Mouse (Mus musculus) testis, adult 2 months (tissue): ENCODE results near the gene Lrig2.

ENCODE experiments used
- CTCF ChIP-seq: fragments of 200-500 bp; IDR thresholded peaks from 2 replicates; pipeline ENCODE4 v1.5.1; 2012; ENCODE audit warnings: low read depth, mild to moderate bottlenecking, inconsistent platforms, low read length, moderate library complexity; ENCODE audit not compliant: control insufficient read depth, insufficient read depth, insufficient replicate concordance
- POLR2A ChIP-seq: fragments of 200-500 bp; IDR thresholded peaks from 2 replicates; pipeline ENCODE4 v1.6.1; 2012; ENCODE audit warnings: low read depth, mild to moderate bottlenecking, inconsistent platforms, low read length, moderate library complexity; ENCODE audit not compliant: control insufficient read depth

GRCm38 (mm10) chr3:104525029-104525428 lies 13.3 kb upstream of the Lrig2 start:
- TF ChIP-seq POLR2A (no peak), CTCF (no peak)
